Mouse (Mus musculus) intestine, embryonic 15.5 days (tissue): ENCODE measurements around the gene Thsd4. TPM values are rescaled to one million over a fixed set of nuclear protein-coding genes. Genes with fewer than 3 reads are reported as not detected.

ENCODE experiments used
- polyA plus RNA-seq: library from polyadenylated mRNA; unstranded; fragments of >200 nt; fragmentation: Nextera tagmentation; extraction: Ambion mirVana; gene quantifications from 2 replicates; pipeline ENCODE4 v1.2.1, GENCODE M21; 2015

Thsd4 gene
- polyA plus RNA-seq, 1 experiment from 2014 or later, result 23.2 TPM

Other genes starting within 250 kb of the Thsd4 start
- gene Lrrc49, start 166.1 kb upstream of the Thsd4 start, polyA plus RNA-seq, result 11.6 and 14.7 TPM in 2 replicates
- 1.6 and 1.8 TPM in 2 replicates for gene Larp6, start 190.9 kb upstream of the Thsd4 start, polyA plus RNA-seq